Mouse (Mus musculus) CH12.LX (cell line): ENCODE results near the gene Plekhg2. TPM values are rescaled to one million over a fixed set of nuclear protein-coding genes. Genes with fewer than 3 reads are reported as not detected.

Source experiments
- polyA plus RNA-seq: library from polyadenylated mRNA; unstranded; fragments of >175 nt; gene quantifications from 2 replicates; pipeline ENCODE4 v1.2.1, GENCODE M21; 2012; ENCODE audit warnings: low read depth; ENCODE audit not compliant: insufficient read length
- total RNA-seq, 2 experiments: library from RNA; depleted of rRNA; stranded (reverse); fragments of 300-350 nt in 1 of 2; fragments of >200 nt in 1 of 2; gene quantifications; 2 replicates each; pipeline ENCODE4 v1.2.3; 2012 to 2014

Gene Plekhg2
- total and polyA plus RNA-seq, 3 experiments: 0.39 to 5.5 (median 4.7) TPM

Other genes starting within 250 kb of the Plekhg2 start
Only the 20 nearest of the 21 such genes appear.
- 180 and 214 TPM in 2 replicates for gene Fbl, start 202.9 kb downstream of the Plekhg2 start, total RNA-seq (2012; rRNA removed)
- gene Fbl, start 202.9 kb downstream of the Plekhg2 start, total RNA-seq (2014; rRNA removed): 140 and 151 TPM in 2 replicates
- gene Fbl, start 202.9 kb downstream of the Plekhg2 start, polyA plus RNA-seq: 426 and 516 TPM in 2 replicates
- gene Dyrk1b, start 193.1 kb downstream of the Plekhg2 start, total RNA-seq (2012; rRNA removed): 0.47 and 0.67 TPM in 2 replicates
- gene Dyrk1b, start 193.1 kb downstream of the Plekhg2 start, total RNA-seq (2014; rRNA removed): 0.26 TPM in 1 of 2 replicates, not detected in the other
- 0.51 and 0.60 TPM in 2 replicates for gene Dyrk1b, start 193.1 kb downstream of the Plekhg2 start, polyA plus RNA-seq
- not detected in 2 replicates for gene Eid2, start 104.7 kb downstream of the Plekhg2 start, total RNA-seq (2012; rRNA removed)
- not detected in 2 replicates for gene Eid2, start 104.7 kb downstream of the Plekhg2 start, total RNA-seq (2014; rRNA removed)
- not detected in 2 replicates for gene Eid2, start 104.7 kb downstream of the Plekhg2 start, polyA plus RNA-seq
- gene Eid2b, start 94.9 kb downstream of the Plekhg2 start, total RNA-seq (2012; rRNA removed): 3.2 and 3.3 TPM in 2 replicates
- 3.2 and 3.8 TPM in 2 replicates for gene Eid2b, start 94.9 kb downstream of the Plekhg2 start, total RNA-seq (2014; rRNA removed)
- gene Eid2b, start 94.9 kb downstream of the Plekhg2 start, polyA plus RNA-seq: 1.6 and 1.8 TPM in 2 replicates
- gene Selenov, start 81.4 kb downstream of the Plekhg2 start, total RNA-seq (2012; rRNA removed): not detected in 2 replicates
- gene Selenov, start 81.4 kb downstream of the Plekhg2 start, total RNA-seq (2014; rRNA removed): not detected in 2 replicates
- gene Selenov, start 81.4 kb downstream of the Plekhg2 start, polyA plus RNA-seq: not detected in 2 replicates
- gene Dll3, start 70.4 kb downstream of the Plekhg2 start, total RNA-seq (2012; rRNA removed): 0.21 TPM in 1 of 2 replicates, not detected in the other
- 0.11 TPM in 1 of 2 replicates, not detected in the other for gene Dll3, start 70.4 kb downstream of the Plekhg2 start, total RNA-seq (2014; rRNA removed)
- 0.29 and 0.44 TPM in 2 replicates for gene Dll3, start 70.4 kb downstream of the Plekhg2 start, polyA plus RNA-seq
- 126 and 134 TPM in 2 replicates for gene Timm50, start 60.5 kb downstream of the Plekhg2 start, total RNA-seq (2012; rRNA removed)
- 79.4 and 86.3 TPM in 2 replicates for gene Timm50, start 60.5 kb downstream of the Plekhg2 start, total RNA-seq (2014; rRNA removed)
- gene Timm50, start 60.5 kb downstream of the Plekhg2 start, polyA plus RNA-seq: 108 and 145 TPM in 2 replicates
- 67.3 and 76.2 TPM in 2 replicates for gene Supt5, start 33.9 kb downstream of the Plekhg2 start, total RNA-seq (2012; rRNA removed)
- 33.8 and 35.5 TPM in 2 replicates for gene Supt5, start 33.9 kb downstream of the Plekhg2 start, total RNA-seq (2014; rRNA removed)
- 111 and 118 TPM in 2 replicates for gene Supt5, start 33.9 kb downstream of the Plekhg2 start, polyA plus RNA-seq
- gene Rps16, start 21.9 kb downstream of the Plekhg2 start, total RNA-seq (2012; rRNA removed): 1,915 and 2,040 TPM in 2 replicates
- 42.7 and 66.7 TPM in 2 replicates for gene Rps16, start 21.9 kb downstream of the Plekhg2 start, total RNA-seq (2014; rRNA removed)
- gene Rps16, start 21.9 kb downstream of the Plekhg2 start, polyA plus RNA-seq: 1,205 and 1,254 TPM in 2 replicates
- gene Zfp36, start 7.7 kb upstream of the Plekhg2 start, total RNA-seq (2012; rRNA removed): 2.8 and 3.5 TPM in 2 replicates
- 1.1 and 1.9 TPM in 2 replicates for gene Zfp36, start 7.7 kb upstream of the Plekhg2 start, total RNA-seq (2014; rRNA removed)
- 8.9 and 9.9 TPM in 2 replicates for gene Zfp36, start 7.7 kb upstream of the Plekhg2 start, polyA plus RNA-seq
- gene Med29, start 20.1 kb upstream of the Plekhg2 start, total RNA-seq (2012; rRNA removed): 23.5 and 27.8 TPM in 2 replicates
- gene Med29, start 20.1 kb upstream of the Plekhg2 start, total RNA-seq (2014; rRNA removed): 19.4 and 19.8 TPM in 2 replicates
- gene Med29, start 20.1 kb upstream of the Plekhg2 start, polyA plus RNA-seq: 25.4 and 26.9 TPM in 2 replicates
- gene Paf1, start 20.4 kb upstream of the Plekhg2 start, total RNA-seq (2012; rRNA removed): 45.9 and 71.0 TPM in 2 replicates
- gene Paf1, start 20.4 kb upstream of the Plekhg2 start, total RNA-seq (2014; rRNA removed): 42.2 and 57.8 TPM in 2 replicates
- 105 and 151 TPM in 2 replicates for gene Paf1, start 20.4 kb upstream of the Plekhg2 start, polyA plus RNA-seq
- gene Gmfg, start 64.8 kb upstream of the Plekhg2 start, total RNA-seq (2012; rRNA removed): 64.3 and 87.9 TPM in 2 replicates
- 51.6 and 52.3 TPM in 2 replicates for gene Gmfg, start 64.8 kb upstream of the Plekhg2 start, total RNA-seq (2014; rRNA removed)
- 45.1 and 45.9 TPM in 2 replicates for gene Gmfg, start 64.8 kb upstream of the Plekhg2 start, polyA plus RNA-seq
- gene Lrfn1, start 79.4 kb upstream of the Plekhg2 start, total RNA-seq (2012; rRNA removed): 1.9 and 2.7 TPM in 2 replicates
- gene Lrfn1, start 79.4 kb upstream of the Plekhg2 start, total RNA-seq (2014; rRNA removed): 0.31 and 0.67 TPM in 2 replicates
- 0.99 and 1.00 TPM in 2 replicates for gene Lrfn1, start 79.4 kb upstream of the Plekhg2 start, polyA plus RNA-seq
- not detected in 2 replicates for gene Ifnl2, start 137.9 kb upstream of the Plekhg2 start, total RNA-seq (2012; rRNA removed)
- gene Ifnl2, start 137.9 kb upstream of the Plekhg2 start, total RNA-seq (2014; rRNA removed): not detected in 2 replicates
- gene Ifnl2, start 137.9 kb upstream of the Plekhg2 start, polyA plus RNA-seq: not detected in 2 replicates
- gene Ifnl3, start 150.2 kb upstream of the Plekhg2 start, total RNA-seq (2012; rRNA removed): not detected in 2 replicates
- gene Ifnl3, start 150.2 kb upstream of the Plekhg2 start, total RNA-seq (2014; rRNA removed): not detected in 2 replicates
- gene Ifnl3, start 150.2 kb upstream of the Plekhg2 start, polyA plus RNA-seq: not detected in 2 replicates
- gene Sycn, start 168.3 kb upstream of the Plekhg2 start, total RNA-seq (2012; rRNA removed): not detected in 2 replicates
- not detected in 2 replicates for gene Sycn, start 168.3 kb upstream of the Plekhg2 start, total RNA-seq (2014; rRNA removed)
- gene Sycn, start 168.3 kb upstream of the Plekhg2 start, polyA plus RNA-seq: not detected in 2 replicates
- gene Nccrp1, start 174.7 kb upstream of the Plekhg2 start, total RNA-seq (2012; rRNA removed): not detected in 2 replicates
- not detected in 2 replicates for gene Nccrp1, start 174.7 kb upstream of the Plekhg2 start, total RNA-seq (2014; rRNA removed)
- gene Nccrp1, start 174.7 kb upstream of the Plekhg2 start, polyA plus RNA-seq: not detected in 2 replicates
- gene Samd4b, start 225.5 kb upstream of the Plekhg2 start, total RNA-seq (2012; rRNA removed): 7.7 and 10.0 TPM in 2 replicates
- gene Samd4b, start 225.5 kb upstream of the Plekhg2 start, total RNA-seq (2014; rRNA removed): 2.7 and 3.7 TPM in 2 replicates
- gene Samd4b, start 225.5 kb upstream of the Plekhg2 start, polyA plus RNA-seq: 18.0 and 24.6 TPM in 2 replicates
- gene Pak4, start 225.6 kb upstream of the Plekhg2 start, total RNA-seq (2012; rRNA removed): 8.3 and 10.7 TPM in 2 replicates
- 6.7 and 7.5 TPM in 2 replicates for gene Pak4, start 225.6 kb upstream of the Plekhg2 start, total RNA-seq (2014; rRNA removed)
- gene Pak4, start 225.6 kb upstream of the Plekhg2 start, polyA plus RNA-seq: 10.5 and 11.2 TPM in 2 replicates